Comparison of ENCODE assay signal across 9 mouse cellular contexts in genomic region chr10:9821299-9821698, GRCm38 (mm10).
DNase-seq lines count a peak whose midpoint lies in the region.
"Had no signal": no experiment of that assay in that cellular context is flagged by ENCODE, and none has a peak within 500 bp of the region (broad histone marks: within the 10 kb centered on the region; RNA-seq: fewer than 3 reads in every experiment).

No protein-coding gene starts in this region.

- peak; percentile 86 for DNase-seq in heart, adult 11 months
- no peak for DNase-seq in heart, adult 8-10 months (ENCODE audit: low spot score)
- DNase-seq in 3T3-L1 (ENCODE audit: low read depth, low spot score) (peak; percentile 3), R1 (ENCODE audit: low read depth, low spot score) (peak; percentile 31)
- DNase-seq in kidney, postnatal 36 days = peak; percentile 25 to 67
- no peak for DNase-seq in retina, embryonic 14.5 days (ENCODE audit: low spot score)
- no peak for DNase-seq in gastrocnemius, adult 8-10 months (ENCODE audit: low spot score in 2 of 2)
- DNase-seq in spleen, postnatal 36 days (ENCODE audit: low spot score in 2 of 2) = no peak
- DNase-seq: right cerebral cortex, postnatal 4 days had no signal

Comparison
In these comparisons a context has a peak if more than half of its experiments do, and no peak if none do; other contexts are left out.
1. DNase-seq: peak in heart, adult 11 months (single experiment), 3T3-L1 (single experiment), R1 (single experiment) and kidney, postnatal 36 days (2 of 2); none in heart, adult 8-10 months (single experiment), retina, embryonic 14.5 days (single experiment), gastrocnemius, adult 8-10 months (0 of 2) and spleen, postnatal 36 days (0 of 2).